Mouse (Mus musculus): Measurements from ENCODE around the gene Cep295nl.
A peak's percentile ranks its signal among the peaks of the same experiment; 100 is the strongest.

Gene Cep295nl

DNA sequence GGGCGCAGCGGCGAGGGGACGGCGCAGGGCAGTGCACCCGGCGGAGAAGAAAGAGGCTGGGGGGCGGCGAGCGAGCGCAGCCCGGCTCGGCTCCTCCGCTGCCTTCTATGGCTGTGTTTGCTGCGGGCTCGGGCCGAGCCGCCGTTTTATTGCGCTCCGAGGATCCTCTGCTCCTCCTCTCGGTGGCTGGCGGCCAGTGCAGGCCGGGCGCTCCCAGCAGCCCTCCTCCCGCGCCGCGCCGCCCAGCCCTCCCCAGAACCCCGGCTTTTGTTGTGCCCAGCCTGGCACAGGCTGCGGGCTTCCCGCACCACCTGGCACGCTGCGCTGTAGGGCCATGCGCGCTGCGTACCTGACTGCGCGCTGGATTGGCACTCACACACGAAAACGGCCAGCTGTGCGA is 12.9 kb upstream of the Cep295nl start:
- DNase-seq (ENCODE audit: low read depth): peak; percentile 91

DNA sequence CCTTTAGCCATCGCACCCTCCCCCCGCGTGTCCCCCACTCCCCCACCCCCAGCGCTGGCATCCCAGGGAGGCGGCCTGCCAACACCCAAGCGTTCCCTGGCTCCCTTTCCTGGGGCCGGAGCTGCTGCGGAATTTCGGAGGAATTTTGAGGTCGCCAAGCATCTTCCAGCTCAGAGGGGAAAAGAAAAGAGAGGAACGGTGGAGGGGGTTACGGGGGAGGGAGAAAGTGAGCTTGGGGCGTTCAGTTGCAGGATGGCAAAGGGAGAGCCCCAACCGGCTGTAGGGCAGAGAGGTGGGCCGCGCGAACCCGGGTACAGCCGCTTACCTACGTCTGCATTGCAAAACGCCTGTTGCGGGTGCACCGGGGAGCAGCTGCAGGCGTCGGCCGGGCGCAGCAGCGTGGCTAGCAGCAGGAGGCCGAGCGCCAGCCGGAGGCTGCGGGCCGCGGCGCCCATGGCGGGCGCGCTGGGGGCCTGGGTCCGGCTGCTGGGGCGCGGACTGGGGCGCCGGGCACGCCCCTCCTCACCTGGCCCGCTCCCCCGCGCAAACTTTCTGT is 12.4 kb upstream of the Cep295nl start:
- no peak for DNase-seq (ENCODE audit: low read depth)

DNA sequence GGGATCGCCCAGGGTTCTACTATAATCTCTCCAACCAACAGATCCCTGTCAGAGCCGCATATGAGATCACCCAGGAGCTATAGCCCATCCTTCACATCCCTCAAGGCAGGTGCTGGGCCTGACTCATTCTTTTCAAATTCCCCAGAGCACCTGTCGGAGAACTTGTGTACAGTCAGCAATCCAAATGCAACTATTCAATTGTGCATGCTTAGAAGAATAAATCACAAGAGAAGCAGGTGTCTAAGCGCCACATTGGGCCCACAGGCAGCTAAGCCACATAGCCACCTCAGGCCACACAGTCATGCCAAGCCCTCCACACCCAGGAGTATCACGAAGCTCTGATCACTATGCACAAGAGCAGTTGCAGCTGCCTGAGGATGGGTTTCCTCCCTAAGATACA is 7.2 kb upstream of the Cep295nl start:
- DNase-seq (ENCODE audit: low read depth): no peak

DNA sequence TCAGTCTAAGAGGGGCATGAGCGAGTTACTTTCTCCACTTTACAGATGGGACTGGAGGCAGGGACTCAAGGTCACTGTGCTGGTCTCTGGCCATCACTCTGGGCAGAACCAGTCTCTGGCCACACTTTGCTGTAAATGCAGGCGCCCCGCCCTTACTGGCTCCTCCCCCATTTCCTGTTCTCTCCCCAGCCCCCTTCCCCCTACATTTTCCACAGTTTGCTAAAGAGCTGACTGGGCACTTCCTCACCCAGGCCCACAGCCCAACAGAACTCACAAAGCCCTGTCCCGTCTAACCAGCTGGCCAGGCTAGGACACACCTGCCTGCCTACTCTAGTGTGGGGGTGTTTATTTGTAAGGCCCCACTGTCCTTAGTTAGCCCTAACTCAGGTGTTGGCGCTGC is 6.6 kb upstream of the Cep295nl start:
- DNase-seq (ENCODE audit: low read depth): no peak

DNA sequence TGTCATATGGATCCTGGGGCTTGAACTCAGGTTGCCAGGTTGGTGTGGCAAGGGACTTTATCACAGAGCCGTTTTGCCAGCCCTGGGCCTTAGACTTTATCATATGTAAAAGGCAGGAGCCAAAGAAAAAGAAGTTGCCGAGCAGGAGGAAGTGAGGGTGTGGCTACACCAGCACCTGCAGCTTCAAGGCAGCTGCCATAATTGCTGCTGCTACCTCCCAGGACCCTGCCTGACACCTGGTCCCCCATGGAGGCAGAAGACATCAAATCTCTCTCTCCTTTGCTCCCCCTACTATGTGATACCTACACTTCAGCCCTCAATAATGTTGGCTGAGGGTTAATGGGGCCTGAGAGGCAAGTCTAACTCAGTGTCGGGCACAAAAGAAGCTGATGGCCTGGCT is 6.1 kb upstream of the Cep295nl start:
- peak; percentile 65 for DNase-seq (ENCODE audit: low read depth)

- DNase-seq (ENCODE audit: low read depth): no peak
Observed at GRCm38 (mm10) chr11:118347911-118348310, 5.6 kb upstream of the Cep295nl start.

GRCm38 (mm10) chr11:118347391-118347790 is 5.1 kb upstream of the Cep295nl start:
- no peak for DNase-seq (ENCODE audit: low read depth)

GRCm38 (mm10) chr11:118346395-118347096 is 4.2 kb upstream of the Cep295nl start:
- DNase-seq (ENCODE audit: low read depth): no peak

DNA sequence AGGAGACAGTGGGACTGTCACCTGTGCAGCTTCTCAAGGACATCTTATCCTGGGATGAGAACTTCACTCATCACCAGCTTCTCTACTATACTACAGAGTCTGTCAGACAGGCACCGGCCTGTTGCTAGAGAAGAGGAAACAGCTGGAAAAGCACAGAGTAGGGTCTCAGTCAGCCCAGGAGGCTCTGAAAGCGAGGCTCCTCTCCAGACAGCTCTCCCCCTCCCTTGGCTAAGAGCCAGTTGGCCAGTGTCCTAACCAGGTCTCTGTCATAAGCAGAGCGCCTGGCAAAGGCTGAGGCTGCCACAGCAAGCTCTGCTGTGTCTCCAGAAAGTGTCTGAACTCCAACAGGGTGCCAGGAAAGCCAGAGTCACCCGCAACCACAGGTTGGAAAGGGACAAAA is 3.4 kb upstream of the Cep295nl start:
- no peak for DNase-seq (ENCODE audit: low read depth)

DNA sequence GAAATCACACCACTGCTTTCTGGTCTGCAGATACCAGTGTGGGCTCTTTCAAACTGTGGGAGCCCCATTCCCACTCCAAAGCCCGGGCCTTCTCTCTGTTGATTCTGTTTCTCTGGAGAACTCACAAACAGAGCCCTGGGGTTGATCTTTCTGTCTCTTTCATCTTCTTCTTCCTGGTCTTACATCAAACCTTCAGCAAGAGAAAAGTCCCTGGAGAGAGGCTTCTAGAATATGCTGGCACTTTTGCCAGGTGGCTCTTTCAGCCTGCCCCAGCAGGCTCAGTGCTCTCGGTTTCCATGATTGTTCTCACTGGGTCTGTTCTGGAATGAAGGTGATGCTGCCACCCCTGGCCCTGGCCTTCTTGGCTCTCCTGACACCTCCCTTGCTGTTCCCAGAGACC is 1.3 kb upstream of the Cep295nl start:
- DNase-seq (ENCODE audit: low read depth): peak; percentile 52

GRCm38 (mm10) chr11:118337491-118338168 is 4.7 kb downstream of the Cep295nl start:
- DNase-seq (ENCODE audit: low read depth): peak; percentile 80

DNA sequence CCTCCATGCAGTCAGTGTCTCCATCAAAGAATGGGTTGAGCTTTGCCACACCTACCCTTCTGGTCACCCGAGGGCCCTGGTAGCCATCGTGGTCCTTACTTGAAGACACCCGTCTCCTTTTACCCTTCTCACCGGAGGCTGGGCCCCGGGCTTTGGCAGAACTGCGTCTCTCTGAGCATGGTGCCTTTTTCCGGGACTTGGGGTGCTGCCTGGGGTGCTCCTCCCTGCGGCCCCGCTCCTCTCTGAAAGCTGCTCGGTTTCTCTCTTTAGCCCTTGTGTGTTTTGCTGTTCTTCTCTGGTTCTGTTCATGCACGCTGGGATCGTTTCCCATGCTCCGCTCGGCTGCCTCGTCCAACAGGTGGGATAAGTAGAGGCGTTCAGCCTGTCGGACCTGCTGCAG is 8.9 kb downstream of the Cep295nl start:
- no peak for DNase-seq (ENCODE audit: low read depth)

DNA sequence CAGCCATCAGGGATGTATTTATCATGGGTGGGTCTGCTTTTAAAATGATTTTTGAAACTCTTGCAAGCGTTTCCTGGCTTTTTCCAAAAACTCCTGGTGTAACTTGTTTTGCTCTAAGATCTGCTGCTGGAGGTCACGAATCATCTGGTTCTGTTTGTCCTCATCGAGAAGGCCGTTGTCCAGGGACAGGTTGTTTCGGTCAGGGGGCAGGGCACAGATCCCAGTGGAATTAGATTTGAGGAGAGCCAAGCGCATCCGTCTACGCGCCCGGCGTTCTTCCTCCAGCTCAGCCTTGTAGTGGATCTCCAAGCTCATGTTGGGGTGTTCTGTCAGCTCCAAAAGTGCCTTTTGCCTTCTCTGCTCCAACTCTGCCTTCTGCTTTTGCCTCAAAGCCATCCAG is 9.9 kb downstream of the Cep295nl start:
- DNase-seq (ENCODE audit: low read depth): no peak

DNA sequence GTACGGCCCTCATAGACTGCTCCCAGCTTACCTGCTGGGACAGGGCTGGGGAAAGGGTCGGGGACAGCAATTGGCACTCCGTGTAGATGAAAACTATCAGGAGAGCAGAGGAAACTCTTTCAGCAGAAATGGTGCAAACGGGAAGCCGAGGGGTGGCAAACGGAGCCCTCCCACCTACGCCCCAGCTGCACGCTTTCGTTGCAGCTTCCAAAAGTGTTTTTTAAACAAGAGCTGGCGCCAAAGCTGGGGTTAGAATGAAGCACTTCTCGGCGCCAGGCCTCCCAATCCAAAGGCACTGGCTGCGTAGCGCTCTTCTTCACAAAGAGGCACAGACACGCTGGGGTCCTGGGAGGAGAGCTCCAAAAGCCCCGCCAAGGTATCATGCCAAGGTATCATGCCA is 11.5 kb downstream of the Cep295nl start:
- DNase-seq (ENCODE audit: low read depth): no peak

DNA sequence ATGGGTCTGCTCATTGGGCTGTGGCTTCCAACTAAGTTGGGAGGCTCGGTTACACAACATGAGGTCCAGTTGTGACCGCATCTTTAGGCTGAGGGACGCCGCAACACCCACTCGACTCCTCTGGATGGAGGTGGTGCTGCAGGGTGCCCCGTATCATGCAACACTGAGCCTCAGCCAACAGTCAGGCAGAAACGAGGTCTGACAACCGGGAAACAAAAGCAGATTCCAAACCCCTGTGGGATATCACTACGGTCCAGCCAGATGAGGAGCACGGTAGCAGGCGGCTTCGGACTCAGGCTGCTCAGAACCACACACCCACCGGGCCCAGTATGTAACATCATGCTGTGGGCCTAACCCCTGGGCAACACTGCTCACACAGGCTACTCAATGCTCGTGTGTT is 11.9 kb downstream of the Cep295nl start:
- DNase-seq (ENCODE audit: low read depth): no peak

GRCm38 (mm10) chr11:118328947-118329346 is 13.4 kb downstream of the Cep295nl start:
- DNase-seq (ENCODE audit: low read depth): no peak

- no peak for DNase-seq (ENCODE audit: low read depth)
Observed at GRCm38 (mm10) chr11:118328511-118328910, 13.8 kb downstream of the Cep295nl start.

DNA sequence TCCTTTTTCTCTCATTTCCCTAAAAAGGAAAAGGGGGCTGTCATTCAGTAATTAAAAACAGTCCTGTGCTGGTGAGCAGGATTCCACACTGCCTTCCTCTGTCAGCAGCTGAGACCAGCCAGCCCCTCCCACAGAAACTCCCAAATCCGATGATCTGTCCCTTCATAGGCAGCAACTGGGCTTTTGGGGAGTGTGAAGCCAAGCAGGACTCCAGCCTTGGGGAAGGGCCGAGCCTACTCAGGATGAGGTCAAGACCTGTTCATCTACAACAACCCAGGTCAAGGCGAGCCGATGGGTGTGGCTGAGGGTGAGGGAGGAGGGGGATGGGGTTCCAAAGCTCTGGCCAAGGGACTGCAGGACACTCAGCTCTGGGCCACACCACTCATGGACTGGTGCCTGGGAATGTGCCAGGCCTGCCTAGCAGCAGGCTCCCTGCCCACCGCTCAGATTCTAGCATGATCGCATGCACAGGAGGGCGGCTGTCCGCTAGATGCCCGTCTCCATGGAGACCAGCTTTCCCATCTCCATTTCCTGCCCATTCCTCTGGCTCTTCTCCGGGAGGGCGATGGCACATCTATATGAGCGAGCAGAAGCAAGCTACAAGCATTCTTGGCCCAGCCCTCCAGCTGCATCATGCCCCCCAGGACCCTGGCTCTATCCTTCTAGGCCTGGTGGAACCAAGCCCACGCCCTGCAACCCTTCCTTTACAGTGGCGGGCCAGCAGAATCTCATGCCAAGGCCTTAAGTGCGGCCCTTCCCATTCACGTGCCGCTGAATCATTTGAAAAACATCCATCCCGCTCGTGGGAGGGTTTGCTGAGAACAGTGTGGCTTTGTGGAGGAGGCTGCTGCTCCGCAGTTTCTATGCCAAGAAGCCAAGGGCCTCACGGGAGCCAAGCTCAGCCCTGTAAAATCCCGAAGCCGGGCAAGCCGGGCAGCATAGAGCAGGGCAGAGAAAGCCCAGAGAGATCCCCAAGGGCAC is 15.0 kb downstream of the Cep295nl start:
- no peak for DNase-seq (ENCODE audit: low read depth)

- DNase-seq (ENCODE audit: low read depth): no peak
Observed at GRCm38 (mm10) chr11:118326491-118326890, 15.8 kb downstream of the Cep295nl start.

DNA sequence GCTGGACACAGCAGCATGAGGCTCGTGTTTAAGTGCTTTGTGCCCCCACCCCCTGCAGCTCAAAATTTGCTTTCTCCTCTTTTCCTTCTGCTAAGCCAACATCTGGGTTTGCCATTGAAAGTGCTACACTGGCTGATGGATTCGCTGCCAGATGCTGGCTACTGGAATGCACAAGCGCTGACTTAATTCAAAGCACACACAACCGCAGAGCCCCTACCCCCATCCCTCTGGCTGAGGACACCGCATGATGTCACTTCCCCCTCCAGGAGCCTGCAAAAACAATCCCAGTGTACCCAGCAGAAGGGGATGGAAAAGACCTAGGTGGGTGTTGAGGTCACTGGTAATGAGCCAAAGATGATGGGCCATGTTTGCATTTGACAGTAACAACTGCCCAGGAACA is 17.8 kb downstream of the Cep295nl start:
- DNase-seq (ENCODE audit: low read depth): no peak

- DNase-seq (ENCODE audit: low read depth): no peak
Observed at GRCm38 (mm10) chr11:118323974-118324373, 18.3 kb downstream of the Cep295nl start.

- DNase-seq (ENCODE audit: low read depth): no peak
Observed at GRCm38 (mm10) chr11:118322647-118323046, 19.7 kb downstream of the Cep295nl start.
